Mouse (Mus musculus): Measurements from ENCODE around the gene Ptafr.
A peak's percentile ranks its signal among the peaks of the same experiment; 100 is the strongest.

GRCm38 (mm10) chr4:132545851-132546250 lies 18.0 kb upstream of the Ptafr start:
- no peak for TF ChIP-seq POLR2A (IDR thresholded peaks at IDR 0.05; ENCODE audit: borderline replicate concordance, control insufficient read depth, low read depth, low read length)
- TF ChIP-seq CTCF (IDR thresholded peaks at IDR 0.05; ENCODE audit: control insufficient read depth, insufficient read depth, low read length) = peak; percentile 71
